Mouse (Mus musculus) bone marrow, adult 2 months (tissue): Measurements from ENCODE around the gene Siva1.

Experiments
- CTCF ChIP-seq: fragments of 200-500 bp; IDR thresholded peaks from 2 replicates; pipeline ENCODE4 v1.5.1; 2011; ENCODE audit warnings: low read length, control low read depth; ENCODE audit not compliant: control insufficient read depth, insufficient read depth
- POLR2A ChIP-seq: fragments of 200-500 bp; IDR thresholded peaks from 2 replicates; pipeline ENCODE4 v1.6.1; 2011; ENCODE audit warnings: low read depth, mild to moderate bottlenecking, control low read depth, low read length, borderline replicate concordance; ENCODE audit not compliant: control insufficient read depth

GRCm38 (mm10) chr12:112661851-112662250, 17.4 kb downstream of the Siva1 start:
- no peak for TF ChIP-seq POLR2A
- TF ChIP-seq CTCF, result no peak
